Mouse (Mus musculus): ENCODE measurements around the gene Rtf2. TPM values are rescaled to one million over a fixed set of nuclear protein-coding genes. Genes with fewer than 3 reads are reported as not detected.

The Rtf2 gene
- total and polyA plus RNA-seq, 3 experiments = 26.2 to 135 (median 58.2) TPM

- H3K4me1 ChIP-seq (ENCODE audit: insufficient read depth, low read depth, low read length) = no peaks in the 10 kb centered on the region
- H3K9me3 ChIP-seq (replicated peaks) = no peaks in the 10 kb centered on the region
- H3K36me3 ChIP-seq (replicated peaks) = peaks cover 93% of the 10 kb centered on the region
- H3K4me3 ChIP-seq (ENCODE audit: low read depth, low read length) = no peak overlapping the region
- H3K27me3 ChIP-seq (ENCODE audit: insufficient read depth, low read length) = no peaks in the 10 kb centered on the region
- TF ChIP-seq POLR2AphosphoS5 (IDR thresholded peaks at IDR 0.05; ENCODE audit: insufficient replicate concordance, low read depth, low read length) = no peak
- TF ChIP-seq GATA1 (IDR thresholded peaks at IDR 0.05; ENCODE audit: borderline replicate concordance, low read length) = no peak
- DNase-seq (ENCODE audit: low spot score) (no peak), ATAC-seq (ENCODE audit: extremely low read depth, insufficient number of reproducible peaks, low FRiP score, poor library complexity, severe bottlenecking) (no peak)
Observed at GRCm38 (mm10) chr2:172460647-172461046, 20.3 kb downstream of the Rtf2 start.

- no peak for TF ChIP-seq CTCF (IDR thresholded peaks at IDR 0.05; ENCODE audit: low read depth, low read length)
- TF ChIP-seq GATA1 (IDR thresholded peaks at IDR 0.05; ENCODE audit: borderline replicate concordance, low read length) = no peak
- TF ChIP-seq TAL1 (conservative IDR thresholded peaks at IDR 0.05; ENCODE audit: low read depth, low read length) = no peak
- no peak for TF ChIP-seq POLR2AphosphoS5 (IDR thresholded peaks at IDR 0.05; ENCODE audit: insufficient replicate concordance, low read depth, low read length)
- TF ChIP-seq GATA2 (IDR thresholded peaks at IDR 0.05; ENCODE audit: borderline replicate concordance, low read depth, low read length) = no peak
- Histone ChIP-seq H3K4me3 (ENCODE audit: low read depth, low read length) (no peak overlapping the region), H3K27me3 (ENCODE audit: insufficient read depth, low read length) (no peaks in the 10 kb centered on the region), H3K9me3 (replicated peaks) (no peaks in the 10 kb centered on the region), H3K36me3 (replicated peaks) (peaks cover 93% of the 10 kb centered on the region), H3K4me1 (ENCODE audit: insufficient read depth, low read depth, low read length) (no peaks in the 10 kb centered on the region)
- no peak for ATAC-seq (ENCODE audit: extremely low read depth, insufficient number of reproducible peaks, low FRiP score, poor library complexity, severe bottlenecking)
- no peak for DNase-seq (ENCODE audit: low spot score)
Observed at GRCm38 (mm10) chr2:172462813-172463212, 22.5 kb downstream of the Rtf2 start.

DNA sequence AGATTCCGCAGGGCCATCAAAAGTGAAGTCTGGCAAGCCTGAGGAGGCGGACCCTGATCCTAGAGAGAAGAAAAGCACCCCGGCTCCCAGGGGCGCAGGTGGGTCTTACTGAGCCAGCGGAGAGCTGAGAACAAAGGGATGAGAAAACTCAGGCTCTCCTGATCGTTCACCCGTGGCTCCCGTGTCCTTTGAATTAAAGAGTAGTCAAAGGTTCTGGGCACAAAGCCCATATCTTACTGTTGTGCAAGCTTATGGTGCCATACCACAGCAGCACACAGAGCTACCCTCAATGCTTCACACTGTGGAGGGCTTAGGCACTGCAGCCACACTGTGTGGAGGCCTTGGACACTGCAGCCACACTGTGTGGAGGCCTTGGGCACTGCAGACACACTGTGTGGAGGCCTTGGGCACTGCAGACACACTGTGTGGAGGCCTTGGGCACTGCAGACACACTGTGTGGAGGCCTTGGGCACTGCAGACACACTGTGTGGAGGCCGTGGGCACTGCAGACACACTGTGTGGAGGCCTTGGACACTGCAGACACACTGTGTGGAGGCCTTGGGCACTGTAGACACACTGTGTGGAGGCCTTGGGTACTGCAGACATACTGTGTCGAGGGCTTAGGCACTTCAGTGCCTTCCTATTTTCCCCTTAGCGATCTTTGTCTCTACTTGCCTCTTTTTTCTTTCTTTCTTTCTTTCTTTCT is 26.2 kb downstream of the Rtf2 start:
- Histone ChIP-seq H3K9me3 (replicated peaks) (no peaks in the 10 kb centered on the region), H3K36me3 (replicated peaks) (peaks cover 90% of the 10 kb centered on the region), H3K27me3 (ENCODE audit: insufficient read depth, low read length) (no peaks in the 10 kb centered on the region), H3K4me1 (ENCODE audit: insufficient read depth, low read depth, low read length) (no peaks in the 10 kb centered on the region), H3K4me3 (ENCODE audit: low read depth, low read length) (no peak overlapping the region)
- no peak for TF ChIP-seq TAL1 (conservative IDR thresholded peaks at IDR 0.05; ENCODE audit: low read depth, low read length)
- TF ChIP-seq POLR2AphosphoS5 (IDR thresholded peaks at IDR 0.05; ENCODE audit: insufficient replicate concordance, low read depth, low read length) = no peak
- no peak for TF ChIP-seq GATA1 (IDR thresholded peaks at IDR 0.05; ENCODE audit: borderline replicate concordance, low read length)
- no peak for TF ChIP-seq CTCF (IDR thresholded peaks at IDR 0.05; ENCODE audit: low read depth, low read length)
- no peak for TF ChIP-seq GATA2 (IDR thresholded peaks at IDR 0.05; ENCODE audit: borderline replicate concordance, low read depth, low read length)
- ATAC-seq (ENCODE audit: extremely low read depth, insufficient number of reproducible peaks, low FRiP score, poor library complexity, severe bottlenecking) = no peak
- no peak for DNase-seq (ENCODE audit: low spot score)

DNA sequence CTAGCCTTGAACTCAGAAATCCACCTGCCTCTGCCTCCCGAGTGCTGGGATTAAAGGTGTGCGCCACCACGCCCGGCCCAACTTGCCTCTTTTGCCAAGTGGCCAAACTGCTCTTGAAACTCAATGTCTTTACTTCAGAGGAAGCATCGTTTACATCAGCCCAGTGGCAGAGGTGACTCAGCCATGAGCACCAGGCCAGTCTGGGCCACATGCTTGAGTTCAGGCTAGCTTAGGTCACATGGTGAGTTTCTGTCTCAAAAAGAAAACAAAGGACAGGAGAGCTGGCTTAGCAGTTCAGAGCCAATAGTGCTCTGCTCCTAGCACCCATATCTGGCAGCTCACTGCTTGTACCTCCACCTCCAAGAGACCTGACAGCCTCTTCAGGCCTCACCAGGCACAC is 26.9 kb downstream of the Rtf2 start:
- ATAC-seq (ENCODE audit: extremely low read depth, insufficient number of reproducible peaks, low FRiP score, poor library complexity, severe bottlenecking) = no peak
- no peak overlapping the region for H3K4me3 ChIP-seq (ENCODE audit: low read depth, low read length)

GRCm38 (mm10) chr2:172468346-172468819 is 28.0 kb downstream of the Rtf2 start:
- DNase-seq (ENCODE audit: low spot score) (no peak), ATAC-seq (ENCODE audit: extremely low read depth, insufficient number of reproducible peaks, low FRiP score, poor library complexity, severe bottlenecking) (no peak)
- Histone ChIP-seq H3K4me1 (ENCODE audit: insufficient read depth, low read depth, low read length) (no peaks in the 10 kb centered on the region), H3K36me3 (replicated peaks) (peaks cover 81% of the 10 kb centered on the region), H3K9me3 (replicated peaks) (no peaks in the 10 kb centered on the region), H3K27me3 (ENCODE audit: insufficient read depth, low read length) (no peaks in the 10 kb centered on the region), H3K4me3 (ENCODE audit: low read depth, low read length) (no peak overlapping the region)
- TF ChIP-seq GATA1 (IDR thresholded peaks at IDR 0.05; ENCODE audit: borderline replicate concordance, low read length) (no peak), TAL1 (conservative IDR thresholded peaks at IDR 0.05; ENCODE audit: low read depth, low read length) (no peak), CTCF (IDR thresholded peaks at IDR 0.05; ENCODE audit: low read depth, low read length) (no peak), GATA2 (IDR thresholded peaks at IDR 0.05; ENCODE audit: borderline replicate concordance, low read depth, low read length) (no peak), POLR2AphosphoS5 (IDR thresholded peaks at IDR 0.05; ENCODE audit: insufficient replicate concordance, low read depth, low read length) (no peak)

More for the DNA sequence above, 26.9 kb downstream of the Rtf2 start:
- DNase-seq (ENCODE audit: low spot score) = no peak
- TF ChIP-seq GATA2 (IDR thresholded peaks at IDR 0.05; ENCODE audit: borderline replicate concordance, low read depth, low read length) (no peak), POLR2AphosphoS5 (IDR thresholded peaks at IDR 0.05; ENCODE audit: insufficient replicate concordance, low read depth, low read length) (no peak), GATA1 (IDR thresholded peaks at IDR 0.05; ENCODE audit: borderline replicate concordance, low read length) (no peak), TAL1 (conservative IDR thresholded peaks at IDR 0.05; ENCODE audit: low read depth, low read length) (no peak), CTCF (IDR thresholded peaks at IDR 0.05; ENCODE audit: low read depth, low read length) (no peak)
- Histone ChIP-seq H3K27me3 (ENCODE audit: insufficient read depth, low read length) (no peaks in the 10 kb centered on the region), H3K4me1 (ENCODE audit: insufficient read depth, low read depth, low read length) (no peaks in the 10 kb centered on the region), H3K36me3 (replicated peaks) (peaks cover 89% of the 10 kb centered on the region), H3K9me3 (replicated peaks) (no peaks in the 10 kb centered on the region)

GRCm38 (mm10) chr2:172472318-172472717 is 32.0 kb downstream of the Rtf2 start, which contains the start of gene Fam209:
Gene Fam209 (plus strand): TSS chr2:172472520.
- Histone ChIP-seq H3K36me3 (replicated peaks) (peaks cover 42% of the 10 kb centered on the region), H3K4me3 (ENCODE audit: low read depth, low read length) (no peak within 1 kb of the TSS), H3K4me1 (ENCODE audit: insufficient read depth, low read depth, low read length) (peaks cover 2% of the 10 kb centered on the region; the same call in 1 of the 2 replicates), H3K27me3 (ENCODE audit: insufficient read depth, low read length) (peaks cover 3% of the 10 kb centered on the region; the same call in 1 of the 2 replicates), H3K9me3 (replicated peaks) (no peaks in the 10 kb centered on the region)
- DNase-seq (ENCODE audit: low spot score) (no peak), ATAC-seq (ENCODE audit: extremely low read depth, insufficient number of reproducible peaks, low FRiP score, poor library complexity, severe bottlenecking) (no peak)
- TF ChIP-seq TAL1 (conservative IDR thresholded peaks at IDR 0.05; ENCODE audit: low read depth, low read length) = no peak
